23 mouse cellular contexts compared by ENCODE assay signal in the genomic region with DNA sequence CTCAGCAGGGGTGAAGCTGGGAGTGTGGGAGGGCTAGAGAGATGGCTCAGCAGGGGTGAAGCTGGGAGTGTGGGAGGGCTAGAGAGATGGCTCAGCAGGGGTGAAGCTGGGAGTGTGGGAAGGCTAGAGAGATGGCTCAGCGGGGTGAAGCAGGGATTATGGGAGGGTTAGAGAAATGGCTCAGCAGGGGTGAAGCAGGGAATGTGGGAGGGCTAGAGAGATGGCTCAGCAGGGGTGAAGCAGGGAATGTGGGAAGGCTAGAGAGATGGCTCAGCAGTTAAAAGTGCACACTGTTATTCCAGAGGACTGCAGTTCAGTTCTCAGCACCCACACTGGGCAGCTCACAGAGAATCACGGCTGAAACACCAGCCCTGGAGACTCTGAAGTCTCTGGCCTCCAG. TPM values are rescaled to one million over a fixed set of nuclear protein-coding genes. Genes with fewer than 3 reads are reported as not detected.
"Had no signal": no experiment of that assay in that cellular context is flagged by ENCODE, and none has a peak within 500 bp of the region (broad histone marks: within the 10 kb centered on the region; RNA-seq: fewer than 3 reads in every experiment).

No protein-coding gene starts in this region.

- DNase-seq: liver, postnatal 0 days; lung, adult 2 months; lung, postnatal 14 days; lung, postnatal 36 days; right cerebral cortex, postnatal 14 days; thymus, adult 2 months; thymus, postnatal 25 days had no signal

- H3K27me3 ChIP-seq: liver, embryonic 15.5 days; lung, embryonic 15.5 days; megakaryocyte, embryonic 14.5 days; midbrain, embryonic 12.5 days; midbrain, embryonic 15.5 days; neural tube, embryonic 13.5 days; neural tube, embryonic 15.5 days; stomach, embryonic 15.5 days had no signal

- ATAC-seq: liver, postnatal 0 days; lung, postnatal 0 days had no signal

- H3K9ac ChIP-seq: liver, embryonic 15.5 days; liver, postnatal 0 days; lung, embryonic 15.5 days; midbrain, embryonic 12.5 days; midbrain, embryonic 15.5 days; neural tube, embryonic 13.5 days; neural tube, embryonic 15.5 days; stomach, embryonic 15.5 days had no signal

- H3K4me3 ChIP-seq: liver, embryonic 15.5 days; lung, embryonic 15.5 days; megakaryocyte, embryonic 14.5 days; midbrain, embryonic 12.5 days; midbrain, embryonic 15.5 days; neural tube, embryonic 13.5 days; neural tube, embryonic 15.5 days; stomach, embryonic 15.5 days had no signal

- H3K4me1 ChIP-seq: megakaryocyte, embryonic 14.5 days; midbrain, embryonic 12.5 days; stomach, embryonic 15.5 days had no signal

- H3K36me3 ChIP-seq: liver, embryonic 15.5 days; lung, embryonic 15.5 days; midbrain, embryonic 12.5 days; midbrain, embryonic 15.5 days; neural tube, embryonic 13.5 days; neural tube, embryonic 15.5 days; stomach, embryonic 15.5 days had no signal

- H3K27ac ChIP-seq: liver, embryonic 15.5 days; lung, embryonic 15.5 days; macrophage; midbrain, embryonic 12.5 days; neural tube, embryonic 13.5 days; neural tube, embryonic 15.5 days; stomach, embryonic 15.5 days; stomach, postnatal 0 days had no signal

- H3K9me3 ChIP-seq: liver, embryonic 15.5 days; lung, embryonic 15.5 days; megakaryocyte, embryonic 14.5 days; midbrain, embryonic 12.5 days; midbrain, embryonic 15.5 days; neural tube, embryonic 13.5 days; neural tube, embryonic 15.5 days; stomach, embryonic 15.5 days had no signal

RNA-seq across cellular contexts. Expression of a gene that starts 53.6 kb away (rescaled TPM):
- total RNA-seq: megakaryocyte progenitor cell, adult 5-6 weeks; monocyte, adult 5-6 weeks had no signal
- polyA plus RNA-seq: liver, embryonic 15.5 days; liver, postnatal 0 days; macrophage; neural tube, embryonic 11.5 days; neural tube, embryonic 13.5 days; spleen, adult 2 months; thymus, adult 2 months; urinary bladder, adult 2 months had no signal
